Mouse (Mus musculus) G1E (cell line): ENCODE measurements around the gene Slc38a2.

Source experiments
- CTCF ChIP-seq: IDR thresholded peaks from 2 replicates; pipeline ENCODE4 v1.5.1; 2012; ENCODE audit warnings: low read depth, low read length, inconsistent platforms, mixed read lengths
- GATA1 ChIP-seq: IDR thresholded peaks from 2 replicates; pipeline ENCODE4 v1.6.1; 2012; ENCODE audit warnings: borderline replicate concordance, low read length, inconsistent platforms, mixed read lengths

GRCm38 (mm10) chr15:96688036-96688435 lies 11.5 kb downstream of the Slc38a2 start:
- no peak for TF ChIP-seq CTCF
- no peak for TF ChIP-seq GATA1
